Mouse (Mus musculus): ENCODE results near the gene Pih1d1. TPM values are rescaled to one million over a fixed set of nuclear protein-coding genes. Genes with fewer than 3 reads are reported as not detected.

The Pih1d1 gene
- polyA plus RNA-seq, 1 experiment = 48.7 TPM

DNA sequence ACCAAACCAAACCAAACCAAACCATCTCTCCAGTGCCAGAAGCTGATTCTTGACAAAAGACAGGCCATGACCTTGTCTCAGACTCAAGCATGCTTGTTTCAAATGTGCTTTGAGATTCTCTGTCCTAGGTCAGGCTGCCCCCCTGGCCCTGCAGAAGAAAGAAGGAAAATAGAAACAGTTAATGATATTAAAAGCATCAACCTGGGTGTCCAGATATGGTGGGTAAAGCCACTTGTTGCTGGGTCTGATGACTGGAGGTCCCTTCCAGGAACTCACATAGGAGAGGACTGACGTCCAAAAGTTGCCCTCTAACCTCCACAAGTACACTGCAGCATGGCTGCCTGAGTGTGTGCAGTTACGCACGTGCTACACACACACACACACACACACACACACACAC is 6.8 kb downstream of the Pih1d1 start:
- Histone ChIP-seq H3K4me1 (ENCODE audit: control insufficient read depth, insufficient read depth, insufficient read length) (peaks cover 3% of the 10 kb centered on the region), H3K36me3 (ENCODE audit: control insufficient read depth, insufficient read depth, low read length) (peaks cover 6% of the 10 kb centered on the region), H3K27me3 (ENCODE audit: control insufficient read depth, insufficient read depth, low read length) (peaks cover 9% of the 10 kb centered on the region), H3K27ac (ENCODE audit: insufficient read depth, low read length) (no peak overlapping the region), H3K4me3 (ENCODE audit: extremely low read depth, insufficient read depth, insufficient read length) (no peak overlapping the region)
- no peak for DNase-seq (ENCODE audit: low read depth in 1 of 2, low spot score in 2 of 2)
- TF ChIP-seq POLR2A (IDR thresholded peaks at IDR 0.05; ENCODE audit: low read depth, low read length) = no peak
- TF ChIP-seq CTCF (IDR thresholded peaks at IDR 0.05; ENCODE audit: extremely low read depth, insufficient read depth, insufficient read length, insufficient replicate concordance) = no peak
- 95% methylated on average over 3 of the region's 3 CpGs for WGBS

- no peak overlapping the region for H3K27ac ChIP-seq (ENCODE audit: insufficient read depth, low read length)
- H3K27me3 ChIP-seq (ENCODE audit: control insufficient read depth, insufficient read depth, low read length) = peaks cover 9% of the 10 kb centered on the region
- 5% methylated on average over 35 of the region's 35 CpGs for WGBS
- TF ChIP-seq POLR2A (IDR thresholded peaks at IDR 0.05; ENCODE audit: low read depth, low read length) = no peak
- peak; percentile 95 for TF ChIP-seq CTCF (IDR thresholded peaks at IDR 0.05; ENCODE audit: extremely low read depth, insufficient read depth, insufficient read length, insufficient replicate concordance)
- H3K36me3 ChIP-seq (ENCODE audit: control insufficient read depth, insufficient read depth, low read length) = peaks cover 6% of the 10 kb centered on the region
- peak overlapping the region; percentile 57; the same call in 1 of the 2 replicates for H3K4me3 ChIP-seq (ENCODE audit: extremely low read depth, insufficient read depth, insufficient read length)
- DNase-seq (ENCODE audit: low read depth in 1 of 2, low spot score in 2 of 2) = peak; percentile 69 to 88
- H3K4me1 ChIP-seq (ENCODE audit: control insufficient read depth, insufficient read depth, insufficient read length) = peaks cover 3% of the 10 kb centered on the region
Measured at GRCm38 (mm10) chr7:45161612-45162473, 7.7 kb downstream of the Pih1d1 start.

GRCm38 (mm10) chr7:45162551-45162950 is 8.4 kb downstream of the Pih1d1 start:
- WGBS = 30% methylated on average over 6 of the region's 6 CpGs
- Histone ChIP-seq H3K27me3 (ENCODE audit: control insufficient read depth, insufficient read depth, low read length) (peaks cover 12% of the 10 kb centered on the region), H3K4me3 (ENCODE audit: extremely low read depth, insufficient read depth, insufficient read length) (no peak overlapping the region), H3K36me3 (ENCODE audit: control insufficient read depth, insufficient read depth, low read length) (peaks cover 5% of the 10 kb centered on the region), H3K27ac (ENCODE audit: insufficient read depth, low read length) (no peak overlapping the region), H3K4me1 (ENCODE audit: control insufficient read depth, insufficient read depth, insufficient read length) (peaks cover 3% of the 10 kb centered on the region)
- DNase-seq (ENCODE audit: low read depth in 1 of 2, low spot score in 2 of 2) = no peak
- no peak for TF ChIP-seq POLR2A (IDR thresholded peaks at IDR 0.05; ENCODE audit: low read depth, low read length)
- no peak for TF ChIP-seq CTCF (IDR thresholded peaks at IDR 0.05; ENCODE audit: extremely low read depth, insufficient read depth, insufficient read length, insufficient replicate concordance)

GRCm38 (mm10) chr7:45162996-45163615 is 9.0 kb downstream of the Pih1d1 start:
- Histone ChIP-seq H3K36me3 (ENCODE audit: control insufficient read depth, insufficient read depth, low read length) (0 out of 2 replicates have a peak, but pooled peaks cover 4% of the 10 kb centered on the region), H3K27me3 (ENCODE audit: control insufficient read depth, insufficient read depth, low read length) (peaks cover 14% of the 10 kb centered on the region), H3K4me3 (ENCODE audit: extremely low read depth, insufficient read depth, insufficient read length) (no peak overlapping the region), H3K27ac (ENCODE audit: insufficient read depth, low read length) (no peak overlapping the region), H3K4me1 (ENCODE audit: control insufficient read depth, insufficient read depth, insufficient read length) (peaks cover 3% of the 10 kb centered on the region)
- no peak for TF ChIP-seq POLR2A (IDR thresholded peaks at IDR 0.05; ENCODE audit: low read depth, low read length)
- no peak for TF ChIP-seq CTCF (IDR thresholded peaks at IDR 0.05; ENCODE audit: extremely low read depth, insufficient read depth, insufficient read length, insufficient replicate concordance)
- 75% methylated on average over 9 of the region's 9 CpGs for WGBS
- DNase-seq (ENCODE audit: low read depth in 1 of 2, low spot score in 2 of 2) = no peak

DNA sequence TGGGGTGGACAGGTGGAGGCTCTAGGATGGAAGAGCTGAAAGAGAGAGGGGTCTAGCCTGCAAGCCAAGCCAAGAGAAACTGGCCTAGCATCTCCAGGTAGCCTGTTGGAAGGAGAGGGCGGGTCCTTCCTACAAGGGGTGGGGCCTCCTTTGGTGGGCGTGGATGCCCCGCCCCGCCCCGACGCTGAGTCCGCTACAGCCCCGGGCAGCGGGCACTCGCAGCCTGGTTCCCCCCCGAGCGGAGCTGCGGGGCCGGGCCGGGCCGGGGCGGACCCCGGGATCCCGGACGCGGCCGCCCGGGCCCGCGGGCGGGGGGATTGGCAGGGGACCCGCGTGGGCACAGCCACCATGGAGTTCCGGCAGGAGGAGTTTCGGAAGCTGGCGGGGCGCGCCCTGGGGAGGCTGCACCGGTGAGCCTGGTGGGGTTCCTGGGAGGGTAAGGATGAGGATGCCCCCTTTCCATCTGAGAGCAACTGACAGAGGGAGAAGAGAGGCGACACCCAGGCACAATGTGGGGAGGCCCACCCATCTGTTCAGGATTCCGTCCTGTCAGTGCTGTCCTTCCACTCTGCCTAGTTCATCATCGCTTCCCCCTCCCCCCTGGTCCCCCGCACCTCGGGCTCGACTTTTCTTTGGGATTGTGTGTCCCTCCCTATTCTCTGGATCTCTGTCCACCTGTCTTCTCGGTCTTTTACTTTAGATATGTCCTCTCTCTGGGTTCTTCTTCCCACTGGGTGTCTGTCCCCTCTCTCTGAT is 9.8 kb downstream of the Pih1d1 start, which contains the start of gene Slc17a7:
Gene Slc17a7, plus strand, starts transcription at position 215 of the 756 bp plus-strand sequence.
- no peak within 1 kb of the TSS for H3K4me3 ChIP-seq (ENCODE audit: extremely low read depth, insufficient read depth, insufficient read length)
- no peak for DNase-seq (ENCODE audit: low read depth in 1 of 2, low spot score in 2 of 2)
- TF ChIP-seq CTCF (IDR thresholded peaks at IDR 0.05; ENCODE audit: extremely low read depth, insufficient read depth, insufficient read length, insufficient replicate concordance) (no peak), POLR2A (IDR thresholded peaks at IDR 0.05; ENCODE audit: low read depth, low read length) (no peak)
- peaks cover 3% of the 10 kb centered on the region for H3K4me1 ChIP-seq (ENCODE audit: control insufficient read depth, insufficient read depth, insufficient read length)
- H3K36me3 ChIP-seq (ENCODE audit: control insufficient read depth, insufficient read depth, low read length) = 0 out of 2 replicates have a peak, but pooled peaks cover 4% of the 10 kb centered on the region
- peaks cover 21% of the 10 kb centered on the region for H3K27me3 ChIP-seq (ENCODE audit: control insufficient read depth, insufficient read depth, low read length)
- WGBS = 5% methylated on average over 39 of the region's 41 CpGs
- no peak within 1 kb of the TSS for H3K27ac ChIP-seq (ENCODE audit: insufficient read depth, low read length)

DNA sequence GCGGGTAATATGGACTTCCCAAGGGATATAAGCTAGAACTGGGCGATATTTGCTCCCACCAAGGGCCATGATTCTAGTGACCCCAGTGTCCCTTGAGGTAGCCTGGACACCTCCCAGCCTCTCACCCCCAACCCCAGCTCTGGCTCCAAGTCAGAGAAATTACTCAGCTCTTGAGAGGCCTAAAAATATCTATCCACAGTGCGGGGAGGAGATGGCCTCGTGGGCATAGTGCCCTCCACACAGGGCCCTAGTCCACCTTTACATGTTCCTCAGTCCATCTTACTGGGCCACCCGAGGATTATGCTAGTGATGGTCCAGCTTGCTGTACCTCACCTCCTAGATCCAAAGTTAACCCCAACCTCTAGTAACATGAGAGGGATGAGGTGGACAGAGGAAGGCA is 10.7 kb downstream of the Pih1d1 start:
- no peak for TF ChIP-seq CTCF (IDR thresholded peaks at IDR 0.05; ENCODE audit: extremely low read depth, insufficient read depth, insufficient read length, insufficient replicate concordance)
- no peak overlapping the region for H3K4me3 ChIP-seq (ENCODE audit: extremely low read depth, insufficient read depth, insufficient read length)
- peaks cover 3% of the 10 kb centered on the region for H3K4me1 ChIP-seq (ENCODE audit: control insufficient read depth, insufficient read depth, insufficient read length)
- H3K36me3 ChIP-seq (ENCODE audit: control insufficient read depth, insufficient read depth, low read length) = no peaks in the 10 kb centered on the region
- H3K27ac ChIP-seq (ENCODE audit: insufficient read depth, low read length) = no peak overlapping the region
- 68% methylated on average over 5 of the region's 5 CpGs for WGBS
- DNase-seq (ENCODE audit: low read depth in 1 of 2, low spot score in 2 of 2) = no peak
- H3K27me3 ChIP-seq (ENCODE audit: control insufficient read depth, insufficient read depth, low read length) = peaks cover 23% of the 10 kb centered on the region
